Mouse (Mus musculus) kidney, adult 8-10 months (tissue): ENCODE measurements at regions not wholly inside any gene's neighbourhood (a gene's known extent, or its start where the extent isn't known, plus 50 kb on each side); places are given as distances from the start of the nearest gene placed in this dataset.
A peak's percentile ranks its signal among the peaks of the same experiment; 100 is the strongest.

Source experiments
- DNase-seq, 2 experiments: peaks; one replicate each; pipeline ENCODE4 v3.0.0; 2022

DNA sequence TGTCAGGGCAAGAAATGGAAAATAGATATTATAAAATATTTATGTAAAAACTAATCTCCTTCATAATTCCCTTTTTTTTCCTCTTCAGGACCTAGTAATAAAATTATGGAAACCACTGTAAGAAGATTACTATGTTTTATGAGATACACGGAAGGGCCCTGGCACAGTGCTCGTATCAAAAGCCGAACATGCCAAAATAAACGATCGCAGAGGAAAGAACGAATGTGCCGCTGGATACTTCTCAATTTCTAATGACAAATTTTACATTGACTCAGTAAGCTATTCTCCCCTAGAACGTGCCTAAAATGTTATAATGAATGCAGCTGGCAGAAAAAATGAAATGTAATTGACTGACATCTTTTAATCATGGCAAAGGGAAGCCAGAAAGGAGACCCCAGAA, 257.4 kb upstream of the Daam1 start:
- DNase-seq, result no peak

DNA sequence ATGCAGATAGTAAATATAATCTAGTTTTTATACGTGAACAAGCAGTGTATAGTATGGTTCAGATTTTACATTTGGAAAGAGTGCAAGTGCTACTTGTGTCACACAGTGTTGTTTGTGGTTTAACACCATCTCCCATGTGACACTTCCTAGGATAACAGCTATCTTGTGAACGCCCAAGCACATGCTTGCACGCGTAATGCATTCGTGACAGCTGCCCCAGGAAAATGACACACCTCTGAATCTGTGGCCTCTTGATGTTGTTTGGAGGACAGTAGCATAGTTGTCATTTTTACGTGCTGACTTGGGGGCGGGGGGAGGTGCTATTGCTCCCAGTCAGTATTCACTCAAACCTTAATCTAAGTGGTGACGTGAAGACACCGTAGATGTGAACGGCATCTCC, 256.2 kb upstream of the Daam1 start:
- no peak for DNase-seq

DNA sequence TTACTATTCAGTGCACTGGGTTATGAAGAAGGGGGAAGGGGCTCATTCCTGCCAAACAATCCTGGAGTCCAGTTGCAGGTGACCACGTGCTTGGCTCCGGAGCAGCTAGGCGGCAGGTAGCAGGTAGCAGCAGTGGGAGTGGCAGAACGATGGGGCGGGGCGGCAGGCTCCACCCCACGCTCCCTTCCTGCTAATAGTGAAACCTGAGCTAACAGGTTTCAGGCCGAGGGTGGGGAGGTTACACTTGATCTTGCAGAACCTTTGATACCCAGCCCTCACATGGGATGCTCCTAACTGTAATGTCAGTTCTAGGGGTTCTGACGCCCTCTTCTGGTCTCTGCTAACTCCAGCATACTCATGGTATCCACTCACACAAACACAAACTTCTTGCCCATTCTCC, 253.5 kb upstream of the Daam1 start:
- DNase-seq, result peak; percentile 73 to 77

DNA sequence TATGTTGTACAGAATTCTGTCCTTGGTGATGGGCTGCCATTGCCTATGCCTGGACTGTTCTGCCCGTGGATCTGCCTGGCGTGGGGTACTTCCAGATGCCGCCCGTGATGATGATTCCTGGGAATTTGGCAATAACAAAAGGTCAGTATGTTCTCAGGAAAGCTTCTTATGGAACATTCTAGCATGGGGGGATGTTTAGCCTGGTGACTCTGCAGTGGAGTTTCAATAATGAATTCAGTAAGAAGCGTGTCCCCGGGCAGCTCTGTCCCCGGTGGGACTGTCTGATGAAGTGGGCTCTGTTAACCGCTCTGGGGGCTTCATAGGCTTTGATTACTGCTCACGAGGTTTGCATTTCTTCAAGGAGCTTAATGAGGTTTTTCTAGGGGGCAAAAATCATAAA, 252.9 kb upstream of the Daam1 start:
- no peak for DNase-seq

DNA sequence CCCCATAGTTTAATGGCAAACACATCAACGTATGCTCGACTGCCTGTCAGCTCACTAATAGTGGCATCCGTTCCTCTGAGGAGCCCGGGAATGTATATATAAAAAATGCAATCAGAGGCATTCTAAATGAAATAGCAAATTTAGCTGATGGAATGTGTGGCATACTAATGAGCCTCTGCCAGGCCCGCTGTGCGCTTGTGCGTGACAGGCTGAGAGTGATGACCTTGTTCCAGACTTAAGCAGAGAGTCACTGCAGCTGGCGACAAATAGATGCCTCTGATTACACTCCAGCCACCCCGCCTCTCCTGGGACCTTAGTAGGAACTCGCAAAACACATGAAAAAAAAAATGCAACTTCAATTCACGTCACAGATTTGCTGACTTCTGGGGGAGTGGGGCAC, 252.0 kb upstream of the Daam1 start:
- peak; percentile 10 to 20 for DNase-seq

DNA sequence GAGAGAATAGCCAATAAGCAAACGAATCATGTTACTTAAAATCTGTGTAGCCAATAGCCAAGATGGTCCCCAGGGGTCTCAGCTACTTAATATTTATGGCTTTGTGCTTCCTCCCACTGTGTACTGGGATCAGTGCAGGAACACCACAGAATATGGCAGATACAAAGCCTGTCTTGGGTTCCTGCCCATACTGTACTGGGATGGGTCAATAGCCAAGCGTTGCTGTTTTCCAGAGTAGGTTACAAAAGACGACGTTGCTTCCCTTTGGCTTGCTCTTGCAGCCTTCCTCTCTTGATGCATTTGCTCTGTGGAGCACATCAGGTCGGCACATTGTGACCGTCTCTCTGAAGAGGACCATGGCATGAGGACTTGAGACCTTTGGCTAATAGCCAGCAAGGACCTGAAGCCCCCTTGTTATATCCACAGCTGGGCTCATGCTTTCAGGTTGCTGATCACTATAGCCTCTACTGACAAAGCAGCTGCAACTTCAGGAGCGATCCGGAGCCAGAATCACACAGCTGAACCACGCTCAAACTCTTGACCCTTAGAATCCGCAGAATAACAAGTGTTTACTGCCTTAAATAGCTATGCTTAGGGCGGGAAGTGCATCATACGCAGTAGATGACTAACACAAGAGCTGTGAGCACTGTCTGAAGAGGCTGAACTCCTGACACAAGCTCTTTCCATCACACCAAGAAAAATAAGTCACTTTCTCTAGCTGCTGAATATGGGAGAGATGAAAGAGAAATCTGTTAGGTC, 250.2 kb upstream of the Daam1 start:
- peak; percentile 4 to 7 for DNase-seq

DNA sequence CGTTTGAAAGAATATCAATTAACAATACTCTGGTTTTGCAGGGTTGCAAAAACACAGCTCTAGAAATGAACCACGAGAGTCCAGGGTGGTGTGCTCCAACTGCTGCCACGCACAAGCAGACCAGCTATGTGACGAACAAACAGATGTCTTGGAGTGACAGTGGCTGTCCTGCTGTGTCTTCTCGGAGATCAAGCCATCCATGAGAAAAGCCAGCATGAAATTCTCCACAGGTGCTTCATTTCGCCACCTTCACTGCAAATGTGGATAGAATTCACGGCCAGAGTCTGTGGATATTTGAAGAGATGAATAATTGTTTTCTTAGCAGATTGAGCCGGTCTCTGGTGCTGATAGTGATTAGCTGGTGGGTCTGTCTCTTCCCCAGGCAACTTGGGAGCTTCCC, 246.3 kb upstream of the Daam1 start:
- DNase-seq, result no peak

DNA sequence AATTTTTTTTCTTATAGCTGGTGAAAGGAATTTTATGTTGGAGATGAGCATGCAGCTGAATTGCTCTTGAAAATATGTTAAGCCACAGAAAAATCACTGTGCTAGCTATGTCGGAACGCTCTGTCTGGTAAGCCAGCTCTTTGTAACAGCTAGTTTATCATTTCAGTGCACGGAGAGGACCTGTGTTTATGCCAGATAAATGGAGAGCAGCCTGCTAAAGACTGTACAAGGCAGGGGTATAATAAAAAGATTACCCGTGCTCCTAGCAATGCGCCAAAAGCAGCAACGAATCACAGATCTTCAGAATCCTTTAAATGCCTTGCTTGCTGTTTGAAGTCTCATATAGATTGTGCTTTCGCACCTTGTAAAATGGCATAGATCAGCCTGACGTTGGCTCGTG, 232.2 kb upstream of the Daam1 start:
- DNase-seq, result no peak

DNA sequence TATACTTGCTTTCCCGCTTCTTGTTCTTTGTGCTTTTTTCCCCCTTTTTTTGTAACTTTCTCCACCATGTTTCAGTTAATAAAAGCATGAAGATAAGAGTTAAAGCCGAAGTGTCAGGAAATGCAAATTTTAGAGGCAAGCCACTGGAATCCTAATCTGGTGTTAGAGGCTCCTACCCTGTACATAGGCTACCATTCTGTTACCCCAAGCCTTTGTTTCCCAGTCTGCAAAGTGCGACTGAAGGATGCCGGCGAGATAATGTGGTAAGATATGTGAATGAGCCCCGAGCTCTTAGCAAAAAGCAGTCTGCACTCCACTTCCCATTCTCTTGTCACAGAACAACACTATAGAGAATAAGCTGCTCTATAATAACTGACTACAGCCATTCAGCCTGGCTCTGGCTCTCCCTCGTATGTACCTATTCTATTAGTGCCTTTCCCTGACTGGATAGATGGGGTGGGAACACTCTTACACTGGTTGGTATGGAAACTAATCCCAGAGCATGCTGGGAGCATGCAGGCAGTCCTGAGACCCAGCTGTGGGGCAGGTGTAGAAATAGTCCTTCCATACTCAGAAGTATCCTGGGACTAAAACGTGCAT, 229.7 kb upstream of the Daam1 start:
- DNase-seq, result no peak

DNA sequence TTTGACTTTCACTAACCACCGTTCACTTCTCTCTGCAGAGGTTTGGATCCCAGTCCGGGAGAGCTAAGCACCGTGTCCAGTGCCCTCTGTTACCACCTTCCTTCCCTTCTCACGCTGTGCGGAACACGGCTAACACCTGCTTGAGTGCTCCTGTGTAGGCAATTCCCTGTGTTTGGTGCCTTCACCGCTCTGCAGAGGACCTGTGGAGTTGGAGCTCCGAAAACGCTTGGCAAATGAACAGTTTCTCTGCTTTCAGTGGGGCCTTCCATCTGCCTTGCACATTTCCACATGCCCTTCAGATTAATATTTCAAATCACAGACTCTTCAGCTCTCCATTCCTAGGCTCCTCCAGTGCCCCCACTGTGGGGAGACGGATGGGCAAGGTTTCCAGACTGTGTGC, 227.7 kb upstream of the Daam1 start:
- DNase-seq, result no peak

DNA sequence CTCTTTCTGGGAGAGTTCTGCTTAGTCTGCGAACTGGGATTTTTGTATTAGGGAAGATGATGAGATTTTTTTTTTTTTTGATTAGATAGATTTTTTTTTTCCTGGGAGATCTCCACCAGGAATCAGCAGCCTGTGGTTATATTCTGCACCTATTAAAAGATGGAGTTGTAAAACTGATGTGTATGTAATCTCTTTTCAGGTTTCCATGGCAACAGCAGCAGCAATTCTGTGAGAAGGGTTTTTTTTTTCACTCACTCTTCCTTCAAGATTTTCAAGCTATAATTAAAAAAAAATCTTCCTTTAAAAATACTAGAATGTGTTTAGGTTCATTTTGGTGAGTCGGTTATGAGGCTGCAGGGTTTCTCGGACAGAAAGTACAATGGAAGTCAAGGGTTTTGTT, 224.5 kb upstream of the Daam1 start:
- no peak for DNase-seq

DNA sequence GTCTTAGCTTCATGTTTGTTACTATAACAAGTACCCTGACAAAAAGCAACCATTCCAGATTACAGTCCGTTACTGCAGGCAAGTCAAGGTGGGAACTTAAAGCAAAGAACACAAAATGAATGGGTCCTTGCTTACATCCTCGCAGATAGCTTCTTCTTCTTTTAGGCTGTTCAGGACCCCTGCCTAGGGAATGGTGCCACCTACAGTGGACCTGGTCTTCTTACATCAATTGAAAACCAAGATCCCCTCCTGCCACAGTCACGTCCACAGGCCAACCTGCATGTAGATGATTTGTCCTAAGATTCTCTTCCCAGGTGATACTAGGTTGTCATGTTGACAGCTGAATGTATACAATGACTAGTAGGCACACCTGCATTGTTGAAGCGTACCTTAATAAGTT, 222.9 kb upstream of the Daam1 start:
- DNase-seq, result no peak

DNA sequence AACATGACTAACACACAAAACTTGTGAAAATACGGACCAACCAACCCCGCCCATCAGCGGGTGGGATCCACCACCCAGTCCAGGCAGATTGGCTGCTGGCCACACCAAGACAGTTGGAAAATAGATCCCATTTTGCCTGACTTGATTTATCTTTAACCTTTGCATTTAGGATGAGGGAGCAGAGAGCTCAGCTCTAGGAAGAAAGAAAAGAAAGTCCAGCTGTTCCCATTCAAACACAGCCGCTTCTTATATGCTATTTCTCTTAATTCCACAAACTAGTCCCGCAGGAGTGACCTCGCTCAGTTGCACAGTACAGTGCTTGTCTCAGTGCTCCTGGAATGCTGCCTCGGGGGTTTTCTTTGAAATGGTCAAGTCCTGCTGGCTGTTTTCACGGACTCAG, 217.6 kb upstream of the Daam1 start:
- peak in 1 of 2 experiments; percentile 12 for DNase-seq

DNA sequence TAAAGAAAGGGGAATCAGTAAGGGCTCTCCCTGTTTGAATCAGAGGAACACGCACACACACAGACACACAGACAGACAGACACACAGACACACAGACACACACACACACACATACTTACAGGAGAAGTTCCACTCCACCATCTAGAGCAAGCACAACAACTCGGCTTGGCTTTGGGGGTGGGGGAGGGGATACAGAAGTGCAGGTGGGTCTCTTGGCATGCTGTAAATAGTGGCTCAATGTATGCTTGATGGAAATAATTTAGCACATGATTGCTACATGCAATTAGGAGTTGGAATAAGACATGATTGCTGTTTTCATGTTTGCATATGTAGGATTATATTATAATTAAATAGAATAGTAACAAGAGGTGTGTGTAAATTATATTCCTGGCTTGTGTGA, 215.9 kb upstream of the Daam1 start:
- no peak for DNase-seq

DNA sequence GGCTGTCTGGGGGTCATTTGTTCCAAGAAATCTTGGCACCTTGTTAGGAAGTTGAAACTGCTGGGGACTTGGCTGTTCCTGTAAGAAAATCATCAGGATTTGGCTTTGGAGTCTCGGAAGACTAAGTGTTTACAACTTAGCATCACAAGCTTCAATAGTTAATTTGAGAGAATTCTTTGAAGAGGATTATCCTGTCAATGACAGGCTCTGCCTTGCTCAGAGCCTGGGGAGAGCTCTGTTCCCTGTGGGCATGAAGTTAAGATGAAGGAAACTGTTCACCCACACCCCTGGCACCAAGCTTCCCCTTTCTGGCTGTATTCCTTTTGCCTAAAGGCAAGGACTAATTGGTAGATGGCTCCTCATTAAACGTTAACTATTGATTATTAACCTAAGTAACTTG, 215.5 kb upstream of the Daam1 start:
- no peak for DNase-seq

DNA sequence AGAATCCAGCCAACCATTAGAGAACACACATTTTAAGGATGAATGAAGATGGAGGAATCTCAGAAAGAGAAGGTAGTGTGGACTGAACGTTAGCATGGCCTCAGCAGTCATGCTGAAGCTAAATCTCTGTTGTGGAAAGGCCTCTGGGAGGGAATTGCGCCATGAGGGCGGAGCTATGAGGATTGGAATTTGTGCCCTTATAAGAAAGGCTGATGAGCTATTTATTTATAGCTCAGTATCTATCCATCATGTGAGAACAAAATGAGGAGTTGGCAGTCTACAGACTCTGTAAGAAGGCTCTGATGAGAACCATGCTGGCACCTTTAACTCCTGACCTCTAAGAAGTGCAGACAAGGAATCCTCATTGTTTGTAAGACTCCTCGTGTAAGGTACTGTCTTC, 214.8 kb upstream of the Daam1 start:
- DNase-seq, result no peak

DNA sequence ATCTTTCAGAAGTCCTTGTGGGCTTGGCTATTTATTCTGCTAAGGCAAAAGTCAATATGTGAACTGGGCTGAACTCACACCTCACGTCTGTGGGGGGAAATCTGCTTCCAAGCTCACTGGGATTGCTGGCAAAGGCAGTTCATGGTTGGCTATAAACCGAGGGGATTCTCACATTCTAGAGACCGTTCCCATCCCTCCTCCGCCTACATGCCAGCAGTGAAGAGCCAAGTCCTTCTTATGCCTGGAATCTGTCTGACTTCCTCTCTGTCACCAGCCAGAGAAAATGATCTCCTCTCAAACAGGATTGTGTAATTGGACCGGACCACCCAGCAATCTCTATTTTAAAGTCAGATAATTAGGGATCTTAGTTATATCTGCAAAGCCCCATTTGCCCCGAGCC, 212.4 kb upstream of the Daam1 start:
- DNase-seq, result no peak

DNA sequence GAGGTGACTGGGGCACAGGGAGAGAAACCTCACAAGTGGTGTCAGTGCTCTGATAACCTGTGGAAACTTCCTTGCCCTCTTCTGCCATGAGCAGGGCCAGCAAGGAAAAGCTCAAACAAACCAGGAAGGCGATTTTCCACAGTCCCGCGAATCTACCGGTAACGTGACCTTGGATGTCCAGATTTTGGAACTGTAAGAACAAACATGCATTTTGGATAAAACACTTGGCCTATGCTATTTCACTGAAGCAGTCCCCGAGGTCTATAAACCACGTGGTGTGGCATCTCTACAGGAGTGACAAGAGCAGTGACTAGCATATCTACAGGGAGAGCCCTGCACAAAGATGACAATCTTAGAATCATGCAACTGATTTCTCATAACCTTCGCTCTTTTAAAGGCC, 211.9 kb upstream of the Daam1 start:
- DNase-seq, result no peak

DNA sequence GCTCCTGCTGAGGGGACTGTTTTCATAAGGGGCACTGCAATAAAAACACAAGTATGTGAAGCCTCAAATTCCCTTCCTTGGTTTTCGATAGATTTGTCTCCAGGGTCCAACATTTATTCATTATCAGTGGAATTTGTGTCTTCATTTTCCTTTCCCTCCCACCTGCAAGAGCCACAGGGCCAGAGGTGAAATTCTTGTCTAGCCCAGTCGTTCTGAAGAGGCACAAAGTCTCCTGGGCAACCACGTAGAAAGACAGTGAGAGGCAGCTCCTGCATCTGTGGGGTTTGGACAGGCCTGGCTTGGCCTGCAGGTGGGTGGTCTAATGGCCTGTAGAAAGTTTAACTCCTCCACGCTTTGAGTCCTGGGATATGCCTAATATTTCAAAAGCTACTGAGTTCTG, 211.3 kb upstream of the Daam1 start:
- DNase-seq, result no peak

DNA sequence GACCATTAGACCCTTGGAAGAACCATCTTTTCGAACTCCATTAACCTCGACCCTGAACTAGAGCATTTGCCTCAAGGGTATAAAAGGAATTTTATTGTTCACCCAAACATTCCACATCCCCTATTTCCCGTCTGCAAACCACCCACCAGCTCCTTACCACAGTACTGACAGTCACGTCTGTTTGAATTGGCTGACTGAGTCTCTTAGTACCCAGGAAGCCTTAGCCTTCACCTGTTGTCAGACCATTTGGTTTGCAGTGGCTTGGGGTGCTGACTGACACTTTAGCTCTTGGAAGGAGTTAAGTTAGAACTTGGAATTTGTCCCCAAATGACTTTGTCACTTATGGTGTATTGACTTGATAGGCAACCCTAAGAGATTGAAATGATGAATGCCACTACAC, 209.3 kb upstream of the Daam1 start:
- DNase-seq, result no peak

DNA sequence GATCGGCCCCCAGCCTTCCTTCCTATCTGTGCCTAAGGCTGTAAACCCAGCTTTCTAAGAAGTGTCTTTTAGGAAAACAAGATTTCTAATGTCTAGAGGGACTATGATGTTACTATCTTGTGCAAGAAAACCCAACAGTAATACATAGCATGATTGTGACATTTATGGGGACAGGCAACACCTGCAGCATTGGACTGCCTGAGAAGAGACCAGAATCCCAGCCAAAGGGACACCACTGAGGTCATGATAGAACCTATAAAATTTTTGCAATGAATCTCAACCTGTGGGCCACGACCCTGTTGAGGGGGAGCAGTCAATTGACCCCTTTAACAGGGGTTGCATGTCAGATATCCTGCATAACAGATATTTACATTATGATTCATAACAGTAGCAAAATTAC, 208.1 kb upstream of the Daam1 start:
- DNase-seq, result no peak

DNA sequence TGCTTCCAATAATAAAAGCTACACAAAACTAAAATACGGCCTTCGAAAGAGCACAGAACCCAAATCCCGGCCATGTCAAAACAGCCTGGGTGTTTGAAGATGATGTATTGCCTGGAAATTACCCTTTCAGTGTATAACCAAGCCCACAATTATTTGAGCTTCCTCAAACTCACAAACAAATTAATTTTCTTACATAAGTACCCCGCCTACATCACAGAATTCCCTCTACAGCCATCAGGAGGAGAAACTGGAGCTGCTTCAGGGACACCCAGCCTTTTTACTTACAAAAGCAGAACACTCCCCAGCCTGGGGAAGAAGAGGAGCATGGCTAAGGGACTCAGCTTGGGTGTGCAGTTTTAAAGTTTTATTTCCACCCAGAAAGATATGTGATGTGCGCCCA, 207.6 kb upstream of the Daam1 start:
- no peak for DNase-seq

DNA sequence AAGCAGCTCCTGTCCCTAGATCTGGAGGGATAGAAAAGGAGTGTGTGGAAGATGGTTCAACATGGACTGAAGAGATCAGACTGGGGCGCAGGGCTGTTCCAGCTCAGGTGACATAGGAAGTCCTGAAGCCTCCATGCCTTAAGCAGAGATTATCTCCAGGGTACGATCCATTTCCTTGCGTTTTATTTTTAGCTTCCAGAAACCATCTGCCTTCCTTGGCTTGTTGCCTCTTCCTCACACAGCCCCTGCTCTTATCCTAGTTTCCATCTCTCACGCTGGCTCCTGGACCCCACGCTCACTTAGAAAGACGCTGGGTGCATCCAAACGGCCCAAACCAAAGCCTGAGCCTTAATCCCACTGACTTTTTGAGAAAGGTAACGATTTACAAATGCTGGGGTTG, 206.8 kb upstream of the Daam1 start:
- DNase-seq, result no peak

DNA sequence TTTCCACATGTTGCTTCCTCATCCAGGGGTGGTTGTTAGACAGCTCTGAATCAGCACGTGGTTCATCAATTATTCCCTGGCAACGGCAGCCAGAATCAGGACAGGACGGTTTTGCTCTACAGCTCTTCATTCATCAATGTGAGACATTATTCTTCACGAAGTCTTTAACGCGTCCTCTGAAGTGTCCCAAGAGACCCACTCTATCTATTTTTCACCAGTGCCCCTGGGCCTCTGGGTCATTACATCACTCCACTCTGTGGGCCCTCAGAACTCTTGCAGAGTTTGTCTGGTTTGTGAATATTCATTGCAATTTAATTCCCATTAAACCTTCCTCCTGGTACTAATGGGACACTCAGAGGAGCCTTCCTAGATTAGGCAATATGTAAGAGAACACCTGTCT, 206.2 kb upstream of the Daam1 start:
- no peak for DNase-seq

DNA sequence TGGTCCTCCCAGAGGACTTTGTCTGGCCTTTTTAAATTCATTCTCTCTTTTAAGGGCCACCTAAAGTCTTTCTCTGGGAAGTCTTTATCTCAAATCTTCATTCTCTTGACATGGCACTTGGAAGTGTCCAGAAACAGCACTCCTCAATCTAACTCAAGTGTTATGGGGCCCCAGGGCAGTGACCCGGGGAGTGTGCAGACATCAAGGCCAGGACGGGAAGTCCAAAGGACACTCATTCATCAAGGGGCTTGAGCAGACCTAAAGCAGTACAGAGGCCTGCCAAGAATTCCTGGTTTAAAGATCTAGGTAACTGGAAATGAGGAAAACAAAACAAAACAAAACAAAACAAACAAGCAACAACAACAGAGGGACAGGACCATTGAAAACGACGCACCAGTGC, 205.8 kb upstream of the Daam1 start:
- DNase-seq, result no peak
